Mouse (Mus musculus): ENCODE results near the gene Gtf3c1. TPM values are rescaled to one million over a fixed set of nuclear protein-coding genes. Genes with fewer than 3 reads are reported as not detected.
A peak's percentile ranks its signal among the peaks of the same experiment; 100 is the strongest.
"Not testable (repeated sequence)": the region's sequence is repeated elsewhere in the genome, so short reads cannot be mapped to it uniquely, and the experiment has no call there.

Gtf3c1 gene
- polyA plus RNA-seq, 1 experiment from 2014 or later: 45.8 TPM

DNA sequence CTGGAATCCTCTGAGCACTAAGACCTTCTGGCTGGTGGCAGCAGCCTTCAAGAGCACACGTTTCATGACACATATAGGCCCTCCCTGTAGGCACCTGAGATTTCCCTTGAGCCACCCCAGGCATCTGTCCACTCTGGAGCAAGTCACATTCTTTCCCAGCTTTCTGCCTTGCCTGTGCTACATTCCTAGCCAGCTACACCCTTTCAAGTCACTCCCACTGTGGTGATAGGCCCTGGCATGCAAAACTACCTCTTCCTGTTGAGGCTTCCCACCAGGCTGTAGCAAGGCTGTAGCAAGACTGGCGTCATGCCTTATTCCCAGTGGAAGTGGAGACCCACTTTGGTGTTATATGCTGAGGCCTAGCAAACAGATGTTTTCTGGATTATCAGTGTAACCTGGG lies 9.1 kb upstream of the Gtf3c1 start:
- H3K27ac ChIP-seq (ENCODE audit: low read depth, low read length): no peak overlapping the region
- H3K4me3 ChIP-seq (ENCODE audit: low read depth, low read length): no peak overlapping the region
- H3K27me3 ChIP-seq (ENCODE audit: control insufficient read depth, insufficient read depth, low read length): no peaks in the 10 kb centered on the region
- H3K9me3 ChIP-seq (ENCODE audit: control insufficient read depth, low read length): no peaks in the 10 kb centered on the region
- no peak overlapping the region for H3K4me2 ChIP-seq (replicated peaks; ENCODE audit: low read depth, low read length)
- ATAC-seq (ENCODE audit: low FRiP score) (no peak), DNase-seq (ENCODE audit: low spot score) (no peak)
- H3K4me1 ChIP-seq (replicated peaks; ENCODE audit: control insufficient read depth, insufficient read depth, low read length): no peaks in the 10 kb centered on the region
- 65% methylated on average over 2 of the region's 2 CpGs for WGBS
- H3K36me3 ChIP-seq (ENCODE audit: control insufficient read depth, insufficient read depth, low read length): no peaks in the 10 kb centered on the region
- no peak overlapping the region for H3K9ac ChIP-seq (ENCODE audit: low read depth, low read length)

DNA sequence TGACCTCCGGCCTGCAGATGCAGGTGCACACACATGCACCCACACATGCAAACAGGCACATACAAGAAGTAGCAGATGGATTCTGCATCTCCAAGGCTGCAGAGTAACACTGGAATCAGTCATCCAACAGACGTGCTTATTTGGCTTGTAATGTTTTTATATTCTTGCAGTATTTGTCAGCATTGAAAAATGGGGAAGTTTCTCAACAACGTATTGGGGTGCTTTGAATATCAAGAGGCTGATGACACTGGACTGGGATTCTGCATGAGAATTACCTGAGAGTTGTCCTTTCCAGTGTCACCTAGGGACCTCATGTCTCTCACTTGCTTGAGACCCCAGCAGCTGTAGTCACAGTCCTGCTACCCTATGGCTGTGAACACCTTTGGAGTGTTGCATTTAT lies 7.2 kb upstream of the Gtf3c1 start:
- no peaks in the 10 kb centered on the region for H3K4me1 ChIP-seq (replicated peaks; ENCODE audit: control insufficient read depth, insufficient read depth, low read length)
- H3K9me3 ChIP-seq (ENCODE audit: control insufficient read depth, low read length): no peaks in the 10 kb centered on the region
- H3K36me3 ChIP-seq (ENCODE audit: control insufficient read depth, insufficient read depth, low read length): no peaks in the 10 kb centered on the region
- no peak overlapping the region for H3K4me2 ChIP-seq (replicated peaks; ENCODE audit: low read depth, low read length)
- ATAC-seq (ENCODE audit: low FRiP score): no peak
- H3K27me3 ChIP-seq (ENCODE audit: control insufficient read depth, insufficient read depth, low read length): no peaks in the 10 kb centered on the region
- no peak overlapping the region for H3K4me3 ChIP-seq (ENCODE audit: low read depth, low read length)
- 89% methylated on average over 3 of the region's 3 CpGs for WGBS
- H3K27ac ChIP-seq (ENCODE audit: low read depth, low read length): no peak overlapping the region
- H3K9ac ChIP-seq (ENCODE audit: low read depth, low read length): no peak overlapping the region
- no peak for DNase-seq (ENCODE audit: low spot score)

- not testable (repeated sequence) for H3K9ac ChIP-seq (ENCODE audit: low read depth, low read length); H3K27ac ChIP-seq (ENCODE audit: low read depth, low read length); ATAC-seq (ENCODE audit: low FRiP score); DNase-seq (ENCODE audit: low spot score); H3K4me3 ChIP-seq (ENCODE audit: low read depth, low read length); H3K4me1 ChIP-seq (replicated peaks; ENCODE audit: control insufficient read depth, insufficient read depth, low read length); H3K9me3 ChIP-seq (ENCODE audit: control insufficient read depth, low read length); H3K27me3 ChIP-seq (ENCODE audit: control insufficient read depth, insufficient read depth, low read length); H3K36me3 ChIP-seq (ENCODE audit: control insufficient read depth, insufficient read depth, low read length); H3K4me2 ChIP-seq (replicated peaks; ENCODE audit: low read depth, low read length)
- WGBS: 88% methylated on average over 6 of the region's 7 CpGs
Measured at GRCm38 (mm10) chr7:125713542-125714055, 6.0 kb upstream of the Gtf3c1 start.

- Histone ChIP-seq H3K4me1 (replicated peaks; ENCODE audit: control insufficient read depth, insufficient read depth, low read length) (peaks cover 12% of the 10 kb centered on the region), H3K27ac (ENCODE audit: low read depth, low read length) (0 out of 2 replicates have a peak overlapping the region, but pooled peaks have one; percentile 43), H3K9ac (ENCODE audit: low read depth, low read length) (peak overlapping the region; percentile 89), H3K4me2 (replicated peaks; ENCODE audit: low read depth, low read length) (peak overlapping the region; percentile 44), H3K4me3 (ENCODE audit: low read depth, low read length) (peak overlapping the region; percentile 87), H3K36me3 (ENCODE audit: control insufficient read depth, insufficient read depth, low read length) (0 out of 2 replicates have a peak, but pooled peaks cover 6% of the 10 kb centered on the region), H3K27me3 (ENCODE audit: control insufficient read depth, insufficient read depth, low read length) (no peaks in the 10 kb centered on the region), H3K9me3 (ENCODE audit: control insufficient read depth, low read length) (no peaks in the 10 kb centered on the region)
- WGBS: 2% methylated on average over 14 of the region's 15 CpGs
- ATAC-seq (ENCODE audit: low FRiP score): no peak
- DNase-seq (ENCODE audit: low spot score): no peak
Measured at GRCm38 (mm10) chr7:125708100-125708499, 520 bp upstream of the Gtf3c1 start.

DNA sequence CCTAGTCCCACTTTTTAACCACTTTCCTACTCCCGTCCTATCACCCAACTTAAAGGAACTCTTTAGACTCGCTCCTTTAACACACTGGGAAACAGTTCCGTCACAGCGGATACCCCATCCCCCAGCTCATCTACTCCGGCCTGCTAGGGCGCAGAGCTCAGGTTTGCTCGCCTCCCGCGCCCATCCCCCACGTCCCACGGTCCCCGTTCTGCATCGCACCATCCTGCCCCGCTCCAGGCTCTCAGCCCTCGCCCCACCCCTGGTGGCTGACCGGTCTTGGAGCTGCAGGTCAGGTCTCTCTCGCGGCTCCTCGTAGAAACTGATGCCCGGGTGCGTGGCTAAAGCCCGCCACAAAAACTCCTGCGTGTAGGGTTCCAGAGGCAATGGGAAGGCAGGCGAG lies 394 bp downstream of the Gtf3c1 start:
- Histone ChIP-seq H3K27me3 (ENCODE audit: control insufficient read depth, insufficient read depth, low read length) (no peaks in the 10 kb centered on the region), H3K4me1 (replicated peaks; ENCODE audit: control insufficient read depth, insufficient read depth, low read length) (peaks cover 12% of the 10 kb centered on the region), H3K27ac (ENCODE audit: low read depth, low read length) (peak overlapping the region; percentile 90), H3K9me3 (ENCODE audit: control insufficient read depth, low read length) (no peaks in the 10 kb centered on the region), H3K4me2 (replicated peaks; ENCODE audit: low read depth, low read length) (peak overlapping the region; percentile 66), H3K9ac (ENCODE audit: low read depth, low read length) (peak overlapping the region; percentile 92), H3K36me3 (ENCODE audit: control insufficient read depth, insufficient read depth, low read length) (0 out of 2 replicates have a peak, but pooled peaks cover 12% of the 10 kb centered on the region), H3K4me3 (ENCODE audit: low read depth, low read length) (peak overlapping the region; percentile 87)
- peak; percentile 90 for ATAC-seq (ENCODE audit: low FRiP score)
- peak; percentile 75 for DNase-seq (ENCODE audit: low spot score)
- under 1% methylated on average over 24 of the region's 24 CpGs for WGBS

GRCm38 (mm10) chr7:125702791-125703190 lies 4.8 kb downstream of the Gtf3c1 start:
- Histone ChIP-seq H3K4me1 (replicated peaks; ENCODE audit: control insufficient read depth, insufficient read depth, low read length) (peaks cover 12% of the 10 kb centered on the region), H3K4me2 (replicated peaks; ENCODE audit: low read depth, low read length) (no peak overlapping the region), H3K9ac (ENCODE audit: low read depth, low read length) (no peak overlapping the region), H3K9me3 (ENCODE audit: control insufficient read depth, low read length) (peaks cover 3% of the 10 kb centered on the region; the same call in 1 of the 2 replicates), H3K27ac (ENCODE audit: low read depth, low read length) (no peak overlapping the region), H3K27me3 (ENCODE audit: control insufficient read depth, insufficient read depth, low read length) (no peaks in the 10 kb centered on the region), H3K36me3 (ENCODE audit: control insufficient read depth, insufficient read depth, low read length) (peaks cover 48% of the 10 kb centered on the region), H3K4me3 (ENCODE audit: low read depth, low read length) (no peak overlapping the region)
- ATAC-seq (ENCODE audit: low FRiP score): no peak
- DNase-seq (ENCODE audit: low spot score): no peak
- WGBS: 96% methylated on average over 1 of the region's 1 CpGs

DNA sequence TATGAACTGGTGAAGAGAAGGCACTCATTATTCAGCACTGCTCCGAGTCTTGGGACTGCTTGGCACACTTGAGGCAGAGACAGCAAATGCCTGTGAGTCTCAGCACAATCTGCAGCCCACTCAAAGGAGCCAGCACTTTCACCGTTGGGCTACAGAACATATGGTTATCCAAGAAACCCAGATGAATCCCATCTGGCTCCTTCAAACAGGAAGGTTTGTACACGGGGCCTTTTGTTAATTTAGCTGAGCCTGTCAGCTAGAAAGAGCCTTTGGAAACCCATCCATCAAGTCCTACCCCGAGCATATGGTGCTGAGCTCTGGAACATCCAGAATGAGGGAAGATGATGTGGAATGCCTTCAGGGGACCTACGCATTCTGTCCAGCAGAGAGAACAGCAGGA lies 13.5 kb downstream of the Gtf3c1 start:
- no peak for ATAC-seq (ENCODE audit: low FRiP score)
- Histone ChIP-seq H3K27ac (ENCODE audit: low read depth, low read length) (no peak overlapping the region), H3K27me3 (ENCODE audit: control insufficient read depth, insufficient read depth, low read length) (no peaks in the 10 kb centered on the region), H3K4me3 (ENCODE audit: low read depth, low read length) (no peak overlapping the region), H3K4me2 (replicated peaks; ENCODE audit: low read depth, low read length) (no peak overlapping the region), H3K4me1 (replicated peaks; ENCODE audit: control insufficient read depth, insufficient read depth, low read length) (no peaks in the 10 kb centered on the region), H3K9ac (ENCODE audit: low read depth, low read length) (no peak overlapping the region), H3K9me3 (ENCODE audit: control insufficient read depth, low read length) (peaks cover 3% of the 10 kb centered on the region; the same call in 1 of the 2 replicates), H3K36me3 (ENCODE audit: control insufficient read depth, insufficient read depth, low read length) (peaks cover 31% of the 10 kb centered on the region)
- WGBS: 77% methylated on average over 5 of the region's 5 CpGs
- DNase-seq (ENCODE audit: low spot score): no peak

DNA sequence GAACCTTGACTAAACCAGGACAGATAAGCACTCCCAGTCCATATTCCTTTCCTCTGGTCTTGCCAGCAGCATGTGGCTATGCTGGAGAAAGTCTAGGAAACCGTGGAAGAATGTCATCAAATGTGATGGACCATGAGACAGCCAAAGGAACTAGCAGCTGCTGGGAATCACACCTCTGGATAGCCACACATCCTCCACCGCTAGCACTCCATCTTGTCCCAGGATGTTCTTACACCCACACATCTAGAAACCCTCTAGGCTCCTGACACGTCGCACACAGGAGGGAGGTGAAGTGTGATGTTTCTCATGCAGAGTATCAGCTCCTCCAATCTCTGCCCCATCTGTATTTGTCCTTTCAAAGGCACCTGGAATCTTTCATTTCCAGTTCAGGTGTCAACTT lies 17.1 kb downstream of the Gtf3c1 start:
- no peak overlapping the region for H3K27ac ChIP-seq (ENCODE audit: low read depth, low read length)
- H3K36me3 ChIP-seq (ENCODE audit: control insufficient read depth, insufficient read depth, low read length): peaks cover 4% of the 10 kb centered on the region
- ATAC-seq (ENCODE audit: low FRiP score): no peak
- no peak for DNase-seq (ENCODE audit: low spot score)
- H3K9me3 ChIP-seq (ENCODE audit: control insufficient read depth, low read length): no peaks in the 10 kb centered on the region
- no peak overlapping the region for H3K4me3 ChIP-seq (ENCODE audit: low read depth, low read length)
- WGBS: 93% methylated on average over 4 of the region's 4 CpGs
- no peak overlapping the region for H3K9ac ChIP-seq (ENCODE audit: low read depth, low read length)
- no peaks in the 10 kb centered on the region for H3K27me3 ChIP-seq (ENCODE audit: control insufficient read depth, insufficient read depth, low read length)
- no peaks in the 10 kb centered on the region for H3K4me1 ChIP-seq (replicated peaks; ENCODE audit: control insufficient read depth, insufficient read depth, low read length)
- H3K4me2 ChIP-seq (replicated peaks; ENCODE audit: low read depth, low read length): no peak overlapping the region

DNA sequence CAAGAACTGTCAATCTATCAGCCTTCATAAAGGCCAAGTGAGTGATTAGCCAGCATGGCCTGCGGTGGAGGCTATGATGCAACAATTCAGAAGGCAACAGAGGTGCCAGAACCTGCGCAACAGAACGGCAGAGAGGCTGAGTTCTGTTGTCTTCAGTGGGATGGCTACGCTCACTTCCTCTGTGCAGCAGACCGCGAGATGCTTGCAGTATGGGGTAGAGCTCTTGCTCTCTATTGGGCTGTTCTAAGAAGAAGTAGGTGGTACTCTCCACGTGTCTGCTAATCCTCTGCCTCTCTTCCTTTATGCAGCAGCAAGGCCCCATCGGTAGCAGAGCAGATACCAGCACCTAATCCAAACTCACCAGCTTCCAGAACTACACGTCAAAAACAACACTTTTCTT lies 27.6 kb downstream of the Gtf3c1 start:
- H3K4me2 ChIP-seq (replicated peaks; ENCODE audit: low read depth, low read length): no peak overlapping the region
- WGBS: 89% methylated on average over 9 of the region's 9 CpGs
- no peaks in the 10 kb centered on the region for H3K4me1 ChIP-seq (replicated peaks; ENCODE audit: control insufficient read depth, insufficient read depth, low read length)
- no peak overlapping the region for H3K4me3 ChIP-seq (ENCODE audit: low read depth, low read length)
- no peaks in the 10 kb centered on the region for H3K9me3 ChIP-seq (ENCODE audit: control insufficient read depth, low read length)
- H3K27me3 ChIP-seq (ENCODE audit: control insufficient read depth, insufficient read depth, low read length): no peaks in the 10 kb centered on the region
- ATAC-seq (ENCODE audit: low FRiP score) (no peak), DNase-seq (ENCODE audit: low spot score) (no peak)
- H3K27ac ChIP-seq (ENCODE audit: low read depth, low read length): no peak overlapping the region
- H3K36me3 ChIP-seq (ENCODE audit: control insufficient read depth, insufficient read depth, low read length): peaks cover 10% of the 10 kb centered on the region
- H3K9ac ChIP-seq (ENCODE audit: low read depth, low read length): no peak overlapping the region

Measured in hindbrain, embryonic 11.5 days (tissue).